Mouse (Mus musculus) intestine, postnatal 0 days (tissue): ENCODE measurements around the gene R3hdm2. TPM values are rescaled to one million over a fixed set of nuclear protein-coding genes. Genes with fewer than 3 reads are reported as not detected.

Source experiments
- ATAC-seq: fragments of 200-750 bp; cut with Nextera tagmentation; 2 replicates; pipeline ENCODE4 v1.8.0; 2017; ENCODE audit warnings: mild to moderate bottlenecking, moderate TSS enrichment, moderate library complexity
- H3K27ac ChIP-seq: fragments of 300-500 bp; sonication (generic); 2 replicates; pipeline ENCODE4 v1.5.1; 2014; ENCODE audit warnings: mild to moderate bottlenecking, low read depth, low read length, moderate library complexity
- H3K27me3 ChIP-seq: fragments of 300-500 bp; sonication (generic); replicated peaks from 2 replicates; pipeline ENCODE4 v1.6.1; 2014; ENCODE audit warnings: low read length, mixed read lengths; ENCODE audit not compliant: control insufficient read depth, insufficient read depth
- H3K36me3 ChIP-seq: fragments of 300-500 bp; sonication (generic); 2 replicates; pipeline ENCODE4 v1.6.1; 2014; ENCODE audit warnings: mild to moderate bottlenecking, moderate library complexity; ENCODE audit not compliant: control insufficient read depth, insufficient read depth
- H3K4me1 ChIP-seq: fragments of 300-500 bp; sonication (generic); replicated peaks from 2 replicates; pipeline ENCODE4 v1.6.1; 2014; ENCODE audit warnings: antibody characterized with exemption, low read length, mixed read lengths; ENCODE audit not compliant: control insufficient read depth, insufficient read depth
- H3K4me2 ChIP-seq: fragments of 300-500 bp; sonication (generic); replicated peaks from 2 replicates; pipeline ENCODE4 v1.6.1; 2014; ENCODE audit warnings: low read depth, mild to moderate bottlenecking, moderate library complexity
- H3K4me3 ChIP-seq: fragments of 300-500 bp; sonication (generic); 2 replicates; pipeline ENCODE4 v1.5.1; 2014; ENCODE audit warnings: low read depth, low read length
- H3K9ac ChIP-seq: fragments of 300-500 bp; sonication (generic); 2 replicates; pipeline ENCODE4 v1.6.1; 2014; ENCODE audit warnings: mild to moderate bottlenecking, low read depth, low read length
- H3K9me3 ChIP-seq: fragments of 300-500 bp; sonication (generic); 2 replicates; pipeline ENCODE4 v1.6.1; 2016; ENCODE audit warnings: mixed run types; ENCODE audit not compliant: control insufficient read depth
- CTCF ChIP-seq: sonication (generic); IDR thresholded peaks from 2 replicates; pipeline ENCODE4 v1.5.1; 2016; ENCODE audit warnings: low read depth, mild to moderate bottlenecking, control low read depth, antibody characterized with exemption, moderate library complexity
- WGBS: fragments of 180-500 bp; shearing (Covaris S2); extraction: QIAGEN DNeasy Blood & Tissue Kit; methylation state at CpG from one replicate; pipeline ENCODE4 v1.1.7; 2014; 5-methylcytosine and 5-hydroxymethylcytosine counted together
- polyA plus RNA-seq: library from polyadenylated mRNA; unstranded; fragments of >200 nt; fragmentation: Nextera tagmentation; extraction: Ambion mirVana; gene quantifications from 2 replicates; pipeline ENCODE4 v1.2.1, GENCODE M21; 2015

Gene R3hdm2
- polyA plus RNA-seq, 1 experiment from 2014 or later: 19.4 TPM

GRCm38 (mm10) chr10:127543916-127544315, 163.8 kb downstream of the R3hdm2 start:
- H3K27me3 ChIP-seq: no peaks in the 10 kb centered on the region
- ATAC-seq: no peak
- TF ChIP-seq CTCF: no peak
- no peaks in the 10 kb centered on the region for H3K9me3 ChIP-seq
- no peak overlapping the region for H3K27ac ChIP-seq
- no peak overlapping the region for H3K4me2 ChIP-seq
- H3K9ac ChIP-seq: no peak overlapping the region
- H3K36me3 ChIP-seq: peaks cover 90% of the 10 kb centered on the region
- no peak overlapping the region for H3K4me3 ChIP-seq
- no peaks in the 10 kb centered on the region for H3K4me1 ChIP-seq
- 79% methylated on average over 3 of the region's 3 CpGs for WGBS

- 91% methylated on average over 20 of the region's 20 CpGs for WGBS
- ATAC-seq: no peak
- no peak for TF ChIP-seq CTCF
- no peak overlapping the region for H3K4me3 ChIP-seq
- peaks cover 90% of the 10 kb centered on the region for H3K36me3 ChIP-seq
- H3K9ac ChIP-seq: no peak overlapping the region
- H3K27me3 ChIP-seq: no peaks in the 10 kb centered on the region
- H3K27ac ChIP-seq: no peak overlapping the region
- no peaks in the 10 kb centered on the region for H3K4me1 ChIP-seq
- no peak overlapping the region for H3K4me2 ChIP-seq
- no peaks in the 10 kb centered on the region for H3K9me3 ChIP-seq
Observed at GRCm38 (mm10) chr10:127544375-127544774, 164.2 kb downstream of the R3hdm2 start.

- TF ChIP-seq CTCF: peak; percentile 62
- no peak overlapping the region for H3K9ac ChIP-seq
- no peak overlapping the region for H3K4me3 ChIP-seq
- H3K27me3 ChIP-seq: no peaks in the 10 kb centered on the region
- ATAC-seq: no peak
- H3K4me1 ChIP-seq: no peaks in the 10 kb centered on the region
- WGBS: 91% methylated on average over 7 of the region's 7 CpGs
- no peak overlapping the region for H3K27ac ChIP-seq
- no peak overlapping the region for H3K4me2 ChIP-seq
- peaks cover 90% of the 10 kb centered on the region for H3K36me3 ChIP-seq
- no peaks in the 10 kb centered on the region for H3K9me3 ChIP-seq
Observed at GRCm38 (mm10) chr10:127546505-127546904, 166.4 kb downstream of the R3hdm2 start.

GRCm38 (mm10) chr10:127548236-127548635, 168.1 kb downstream of the R3hdm2 start:
- Histone ChIP-seq H3K4me2 (no peak overlapping the region), H3K9me3 (no peaks in the 10 kb centered on the region), H3K27ac (no peak overlapping the region), H3K4me1 (no peaks in the 10 kb centered on the region), H3K4me3 (no peak overlapping the region), H3K9ac (no peak overlapping the region), H3K36me3 (peaks cover 92% of the 10 kb centered on the region), H3K27me3 (no peaks in the 10 kb centered on the region)
- no peak for ATAC-seq
- WGBS: 94% methylated on average over 15 of the region's 15 CpGs
- no peak for TF ChIP-seq CTCF

Other genes with a start within 250 kb of the R3hdm2 start
- 29.4 and 34.1 TPM in 2 replicates for gene B4galnt1, start 215.1 kb upstream of the R3hdm2 start, polyA plus RNA-seq
- gene Slc26a10, start 199.7 kb upstream of the R3hdm2 start, polyA plus RNA-seq: 0.52 and 0.65 TPM in 2 replicates
- 14.4 and 15.1 TPM in 2 replicates for gene Arhgef25, start 190.2 kb upstream of the R3hdm2 start, polyA plus RNA-seq
- 22.2 and 24.6 TPM in 2 replicates for gene Dtx3, start 184.6 kb upstream of the R3hdm2 start, polyA plus RNA-seq
- gene Pip4k2c, start 168.7 kb upstream of the R3hdm2 start, polyA plus RNA-seq: 43.0 and 47.0 TPM in 2 replicates
- gene Kif5a, start 117.0 kb upstream of the R3hdm2 start, polyA plus RNA-seq: 2.7 and 3.7 TPM in 2 replicates
- gene Dctn2, start 114.0 kb upstream of the R3hdm2 start, polyA plus RNA-seq: 143 and 147 TPM in 2 replicates
- gene Mbd6, start 91.3 kb upstream of the R3hdm2 start, polyA plus RNA-seq: 8.7 and 12.8 TPM in 2 replicates
- gene Mars, start 68.5 kb upstream of the R3hdm2 start, polyA plus RNA-seq: 47.2 and 50.7 TPM in 2 replicates
- gene Arhgap9, start 58.4 kb upstream of the R3hdm2 start, polyA plus RNA-seq: 9.5 and 12.0 TPM in 2 replicates
- gene Gli1, start 38.4 kb upstream of the R3hdm2 start, polyA plus RNA-seq: 2.0 TPM in 2 replicates
- 0.04 TPM in 1 of 2 replicates, not detected in the other for gene Inhbe, start 25.9 kb upstream of the R3hdm2 start, polyA plus RNA-seq
- gene Inhbc, start 9.9 kb upstream of the R3hdm2 start, polyA plus RNA-seq: not detected in 2 replicates
- 0.17 TPM in 1 of 2 replicates, not detected in the other for gene Stac3, start 121.4 kb downstream of the R3hdm2 start, polyA plus RNA-seq
- gene Ndufa4l2, start 134.6 kb downstream of the R3hdm2 start, polyA plus RNA-seq: 19.9 and 21.9 TPM in 2 replicates
- 26.2 and 26.7 TPM in 2 replicates for gene Shmt2, start 142.1 kb downstream of the R3hdm2 start, polyA plus RNA-seq
- 2.9 and 4.5 TPM in 2 replicates for gene Nxph4, start 154.2 kb downstream of the R3hdm2 start, polyA plus RNA-seq
- 28.9 and 33.4 TPM in 2 replicates for gene Lrp1, start 240.8 kb downstream of the R3hdm2 start, polyA plus RNA-seq